11 mouse cellular contexts compared by ENCODE assay signal in the genomic region with DNA sequence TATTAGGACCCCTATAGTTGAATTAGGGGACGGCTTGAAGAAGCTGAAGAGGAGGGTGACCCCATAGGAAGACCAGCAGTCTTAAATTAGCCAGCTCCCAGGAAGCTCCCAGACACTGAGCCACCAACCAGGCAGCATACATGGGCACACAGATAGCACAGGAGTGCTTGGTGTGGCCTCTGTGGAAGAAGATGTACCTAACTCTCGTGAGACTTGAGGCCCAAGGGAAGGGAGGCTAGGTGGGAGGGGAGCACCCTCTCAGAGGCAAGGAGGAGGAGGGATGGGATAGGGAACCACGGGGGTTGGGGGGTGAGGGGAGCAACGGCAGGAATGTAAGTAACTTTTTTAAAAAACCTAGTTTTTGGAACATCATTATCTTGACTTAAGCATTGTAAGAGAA.
DNase-seq lines count a peak whose midpoint lies in the region; ATAC-seq lines count a peak whose summit lies in the region.
"Had no signal": no experiment of that assay in that cellular context is flagged by ENCODE, and none has a peak within 500 bp of the region (broad histone marks: within the 10 kb centered on the region; RNA-seq: fewer than 3 reads in every experiment).

No protein-coding gene starts in this region.

- H3K27ac ChIP-seq in kidney, embryonic 16.5 days (ENCODE audit: low read length) = peak overlapping the region; percentile 25; the same call in 1 of the 2 replicates
- H3K27ac ChIP-seq in embryonic facial prominence, embryonic 10.5 days (replicated peaks) = peak overlapping the region; percentile 30; the same call in 1 of the 2 replicates
- no peak overlapping the region for H3K27ac ChIP-seq in liver, embryonic 11.5 days (ENCODE audit: low read depth, low read length)

- WGBS in kidney, embryonic 16.5 days = 31% methylated on average over 4 of the region's 4 CpGs
- WGBS in embryonic facial prominence, embryonic 10.5 days = 67% methylated on average over 4 of the region's 4 CpGs
- WGBS in liver, embryonic 11.5 days = 45% methylated on average over 4 of the region's 4 CpGs

- no peaks in the 10 kb centered on the region for H3K27me3 ChIP-seq in kidney, embryonic 16.5 days (ENCODE audit: insufficient read depth, low read length)
- no peaks in the 10 kb centered on the region for H3K27me3 ChIP-seq in embryonic facial prominence, embryonic 10.5 days (replicated peaks; ENCODE audit: low read depth, poor library complexity, severe bottlenecking)
- no peaks in the 10 kb centered on the region for H3K27me3 ChIP-seq in liver, embryonic 11.5 days (replicated peaks; ENCODE audit: control insufficient read depth, insufficient read depth, low read length)

- H3K4me1 ChIP-seq in kidney, embryonic 16.5 days (ENCODE audit: insufficient read depth, low read length) = peaks cover 15% of the 10 kb centered on the region
- peaks cover 17% of the 10 kb centered on the region for H3K4me1 ChIP-seq in embryonic facial prominence, embryonic 10.5 days
- H3K4me1 ChIP-seq in liver, embryonic 11.5 days (replicated peaks; ENCODE audit: control insufficient read depth, insufficient read depth, low read length) = peaks cover 11% of the 10 kb centered on the region

- no peak for DNase-seq in kidney, adult 8-10 months
- no peak for DNase-seq in embryonic facial prominence, embryonic 10.5 days (ENCODE audit: low spot score)
- no peak for DNase-seq in liver, embryonic 11.5 days (ENCODE audit: low spot score)
- DNase-seq in thymus, postnatal 10 days (ENCODE audit: low spot score in 2 of 2) = peak; percentile 18 to 26
- no peak for DNase-seq in left cerebral cortex, adult 9 months (ENCODE audit: low spot score in 2 of 2)
- DNase-seq in layer of hippocampus, postnatal 36 days = no peak
- DNase-seq: adrenal gland, postnatal 14 days; cerebellum, adult 18-20 months; kidney, adult 2 months had no signal

- no peak overlapping the region for H3K4me2 ChIP-seq in kidney, embryonic 16.5 days (replicated peaks; ENCODE audit: low read depth, low read length)
- H3K4me2 ChIP-seq in liver, embryonic 11.5 days = no peak overlapping the region

- no peak overlapping the region for H3K9ac ChIP-seq in kidney, embryonic 16.5 days (replicated peaks; ENCODE audit: low read length)
- H3K9ac ChIP-seq in liver, embryonic 11.5 days (ENCODE audit: low read depth, low read length) = no peak overlapping the region

- H3K36me3 ChIP-seq in kidney, embryonic 16.5 days (ENCODE audit: insufficient read depth, low read length) = no peaks in the 10 kb centered on the region
- H3K36me3 ChIP-seq in embryonic facial prominence, embryonic 10.5 days (replicated peaks) = no peaks in the 10 kb centered on the region; the same call in 1 of the 2 replicates
- H3K36me3 ChIP-seq in liver, embryonic 11.5 days (ENCODE audit: control insufficient read depth, insufficient read depth, low read length) = no peaks in the 10 kb centered on the region

- ATAC-seq in kidney, embryonic 16.5 days (ENCODE audit: low FRiP score, low TSS enrichment) = peak; percentile 31; the same call in 1 of the 2 replicates
- peak; percentile 68; the same call in 1 of the 2 replicates for ATAC-seq in liver, embryonic 11.5 days (replicated peaks; ENCODE audit: low FRiP score)

- no peaks in the 10 kb centered on the region for H3K9me3 ChIP-seq in kidney, embryonic 16.5 days (ENCODE audit: low read length)
- H3K9me3 ChIP-seq in embryonic facial prominence, embryonic 10.5 days = no peaks in the 10 kb centered on the region
- no peaks in the 10 kb centered on the region for H3K9me3 ChIP-seq in liver, embryonic 11.5 days (ENCODE audit: control insufficient read depth, low read length)
- H3K9me3 ChIP-seq: G1E had no signal

- H3K4me3 ChIP-seq in kidney, embryonic 16.5 days (ENCODE audit: low read length) = no peak overlapping the region
- no peak overlapping the region for H3K4me3 ChIP-seq in embryonic facial prominence, embryonic 10.5 days
- no peak overlapping the region for H3K4me3 ChIP-seq in liver, embryonic 11.5 days (ENCODE audit: low read depth, low read length)

Comparison
In these comparisons a context has a peak if more than half of its experiments do, and no peak if none do; other contexts are left out.
1. DNase-seq: peak in thymus, postnatal 10 days (2 of 2); none in kidney, adult 8-10 months (0 of 2), embryonic facial prominence, embryonic 10.5 days (single experiment), liver, embryonic 11.5 days (single experiment), left cerebral cortex, adult 9 months (0 of 2) and layer of hippocampus, postnatal 36 days (0 of 2).